Mouse (Mus musculus) stomach, postnatal 0 days (tissue): ENCODE data around the gene Sema3f. TPM values are rescaled to one million over a fixed set of nuclear protein-coding genes. Genes with fewer than 3 reads are reported as not detected.
A peak's percentile ranks its signal among the peaks of the same experiment; 100 is the strongest.

ENCODE experiments used
- ATAC-seq: fragments of 200-750 bp; cut with Nextera tagmentation; 2 replicates; pipeline ENCODE4 v1.8.0; 2017; ENCODE audit not compliant: low FRiP score, low TSS enrichment
- DNase-seq: peaks from one replicate; pipeline ENCODE4 v3.0.0-alpha.2; 2016; ENCODE audit warnings: low spot score
- H3K27ac ChIP-seq: fragments of 300-500 bp; sonication (generic); replicated peaks from 2 replicates; pipeline ENCODE4 v1.5.1; 2014; ENCODE audit warnings: mild to moderate bottlenecking, control low read depth
- H3K27me3 ChIP-seq: fragments of 300-500 bp; sonication (generic); 2 replicates; pipeline ENCODE4 v1.6.1; 2014; ENCODE audit warnings: low read length; ENCODE audit not compliant: control insufficient read depth, insufficient read depth
- H3K36me3 ChIP-seq: fragments of 300-500 bp; sonication (generic); 2 replicates; pipeline ENCODE4 v1.6.1; 2014; ENCODE audit warnings: low read length, mixed read lengths; ENCODE audit not compliant: control insufficient read depth, insufficient read depth
- H3K4me1 ChIP-seq: fragments of 300-500 bp; sonication (generic); replicated peaks from 2 replicates; pipeline ENCODE4 v1.6.1; 2014; ENCODE audit warnings: antibody characterized with exemption; ENCODE audit not compliant: control insufficient read depth, insufficient read depth
- H3K4me2 ChIP-seq: fragments of 300-500 bp; sonication (generic); replicated peaks from 2 replicates; pipeline ENCODE4 v1.6.1; 2014; ENCODE audit warnings: low read depth, mild to moderate bottlenecking, control low read depth, moderate library complexity
- H3K4me3 ChIP-seq: fragments of 300-500 bp; sonication (generic); 2 replicates; pipeline ENCODE4 v1.5.1; 2014; ENCODE audit warnings: low read depth, low read length, control low read depth
- H3K9ac ChIP-seq: fragments of 300-500 bp; sonication (generic); 2 replicates; pipeline ENCODE4 v1.6.1; 2014; ENCODE audit warnings: mild to moderate bottlenecking, low read length, control low read depth, mixed read lengths
- H3K9me3 ChIP-seq: fragments of 300-500 bp; sonication (generic); 2 replicates; pipeline ENCODE4 v1.6.1; 2016; ENCODE audit warnings: low read length; ENCODE audit not compliant: control insufficient read depth
- CTCF ChIP-seq: IDR thresholded peaks from 2 replicates; pipeline ENCODE4 v1.5.1; 2016; ENCODE audit warnings: antibody characterized with exemption, low read depth, mild to moderate bottlenecking, moderate library complexity
- EP300 ChIP-seq: optimal IDR thresholded peaks from 2 replicates; pipeline ENCODE3; 2016; ENCODE audit warnings: antibody characterized with exemption
- WGBS: fragments of 180-500 bp; shearing (Covaris S2); extraction: QIAGEN DNeasy Blood & Tissue Kit; methylation state at CpG from one replicate; pipeline ENCODE4 v1.1.7; 2014; 5-methylcytosine and 5-hydroxymethylcytosine counted together
- polyA plus RNA-seq: library from polyadenylated mRNA; unstranded; fragments of >200 nt; fragmentation: Nextera tagmentation; extraction: Ambion mirVana; gene quantifications from 2 replicates; pipeline ENCODE4 v1.2.1, GENCODE M21; 2015

Gene Sema3f
- polyA plus RNA-seq, 1 experiment from 2014 or later: 11.7 TPM

DNA sequence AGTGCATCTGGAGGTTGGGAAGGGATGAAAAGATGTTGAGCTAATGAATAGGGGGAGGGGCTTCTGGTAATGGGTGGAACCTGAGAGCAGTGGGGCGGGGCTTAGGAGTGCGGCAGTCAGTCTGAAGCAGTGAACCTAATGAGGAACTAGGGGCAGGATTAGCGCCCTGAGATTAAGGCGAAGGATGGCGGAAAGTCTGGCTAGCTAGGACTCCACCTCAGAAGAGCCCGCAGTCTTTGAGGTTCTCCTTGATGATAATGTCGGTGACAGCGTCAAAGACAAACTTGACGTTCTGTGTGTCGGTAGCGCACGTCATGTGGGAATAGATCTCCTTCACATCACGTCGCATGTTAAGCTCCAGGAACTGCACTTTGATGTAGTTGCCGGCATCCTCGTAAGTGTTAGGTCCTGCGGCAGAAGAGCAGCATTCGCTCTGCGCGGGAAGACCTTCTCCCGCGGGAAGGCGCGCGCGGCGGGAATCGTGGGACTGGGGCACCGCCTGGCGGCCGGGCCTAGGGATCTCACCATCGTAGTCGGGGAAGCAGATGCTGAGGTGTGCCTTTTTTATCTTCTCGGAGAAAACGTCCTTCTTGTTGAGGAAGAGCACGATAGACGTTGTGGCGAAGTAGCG lies 34.5 kb downstream of the Sema3f start:
- Histone ChIP-seq H3K27me3 (peaks cover 7% of the 10 kb centered on the region; the same call in 1 of the 2 replicates), H3K36me3 (no peaks in the 10 kb centered on the region), H3K27ac (no peak overlapping the region), H3K4me3 (peak overlapping the region; percentile 23), H3K4me1 (no peaks in the 10 kb centered on the region), H3K4me2 (peak overlapping the region; percentile 55), H3K9ac (no peak overlapping the region), H3K9me3 (no peaks in the 10 kb centered on the region)
- ATAC-seq (peak; percentile 58; the same call in 1 of the 2 replicates), DNase-seq (peak; percentile 81)
- whole genome bisulfite sequencing: under 1% methylated on average over 39 of the region's 39 CpGs
- TF ChIP-seq EP300 (no peak), CTCF (peak; percentile 96)

DNA sequence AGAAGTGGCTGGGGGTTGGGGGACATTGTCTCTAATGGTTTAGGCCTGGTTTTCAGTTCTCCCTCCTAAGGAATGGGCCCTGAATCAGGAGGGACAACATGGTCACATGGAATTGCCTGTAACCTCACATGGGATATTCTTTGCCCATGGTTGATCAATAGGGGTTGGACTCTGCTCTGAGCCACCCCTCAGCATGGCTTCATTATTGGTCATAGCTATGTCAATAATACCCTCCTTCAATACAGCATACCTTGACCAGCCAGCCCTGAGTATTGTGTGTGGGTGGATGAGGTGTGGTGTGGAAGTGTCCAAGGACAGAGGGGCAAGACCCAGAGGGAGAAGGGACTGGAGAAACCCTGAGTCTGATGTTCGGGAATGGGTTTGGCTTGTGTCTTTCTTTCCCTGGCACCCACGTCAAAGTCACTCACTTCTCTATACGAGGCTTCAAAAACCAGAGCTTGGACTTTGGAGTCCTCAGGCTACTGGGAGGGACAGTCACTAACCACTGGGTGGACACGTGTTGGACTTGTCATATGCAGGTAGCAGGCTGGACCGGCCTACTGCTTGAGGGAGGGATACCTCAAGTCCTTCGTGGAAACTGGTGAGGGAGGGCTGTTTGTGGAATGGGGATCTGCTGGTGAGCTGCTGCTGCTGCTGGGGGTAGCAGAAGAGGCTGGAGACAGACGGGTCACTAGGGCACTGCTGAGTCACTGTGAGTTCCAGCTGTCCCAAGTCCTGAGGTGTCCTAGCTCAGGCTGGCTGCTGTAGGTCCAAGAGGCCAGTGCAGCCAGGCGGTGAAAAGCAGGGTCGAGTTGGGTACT lies 35.5 kb downstream of the Sema3f start:
- TF ChIP-seq EP300 (no peak), CTCF (no peak)
- no peak overlapping the region for H3K4me3 ChIP-seq
- peak; percentile 42 for DNase-seq
- H3K27me3 ChIP-seq: peaks cover 7% of the 10 kb centered on the region; the same call in 1 of the 2 replicates
- H3K4me1 ChIP-seq: no peaks in the 10 kb centered on the region
- no peaks in the 10 kb centered on the region for H3K36me3 ChIP-seq
- no peak overlapping the region for H3K27ac ChIP-seq
- 65% methylated on average over 9 of the region's 9 CpGs for WGBS
- no peak overlapping the region for H3K9ac ChIP-seq
- H3K4me2 ChIP-seq: no peak overlapping the region; the same call in 1 of the 2 replicates
- no peaks in the 10 kb centered on the region for H3K9me3 ChIP-seq
- peak; percentile 68 for ATAC-seq

DNA sequence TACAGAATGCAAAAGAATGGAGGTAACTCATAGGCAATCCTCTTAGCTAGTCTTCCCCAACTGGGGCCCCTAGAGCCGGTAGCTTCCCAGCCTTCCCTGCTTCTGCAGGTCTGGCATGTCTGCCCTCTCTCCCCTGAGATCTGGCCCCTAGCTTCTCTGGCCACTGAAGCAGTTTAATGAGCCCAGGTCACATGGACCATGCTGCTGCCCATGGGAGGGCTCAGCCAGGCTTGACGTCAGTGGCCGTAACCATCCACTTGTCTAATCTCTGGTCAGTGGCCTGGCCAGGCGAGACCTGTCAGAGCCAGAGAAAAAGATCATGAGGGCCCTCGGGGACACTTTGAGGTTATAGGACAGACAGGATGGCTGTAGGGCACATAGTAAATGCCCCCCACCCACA lies 40.0 kb downstream of the Sema3f start:
- H3K36me3 ChIP-seq: no peaks in the 10 kb centered on the region
- whole genome bisulfite sequencing: 74% methylated on average over 5 of the region's 5 CpGs
- no peak for ATAC-seq

DNA sequence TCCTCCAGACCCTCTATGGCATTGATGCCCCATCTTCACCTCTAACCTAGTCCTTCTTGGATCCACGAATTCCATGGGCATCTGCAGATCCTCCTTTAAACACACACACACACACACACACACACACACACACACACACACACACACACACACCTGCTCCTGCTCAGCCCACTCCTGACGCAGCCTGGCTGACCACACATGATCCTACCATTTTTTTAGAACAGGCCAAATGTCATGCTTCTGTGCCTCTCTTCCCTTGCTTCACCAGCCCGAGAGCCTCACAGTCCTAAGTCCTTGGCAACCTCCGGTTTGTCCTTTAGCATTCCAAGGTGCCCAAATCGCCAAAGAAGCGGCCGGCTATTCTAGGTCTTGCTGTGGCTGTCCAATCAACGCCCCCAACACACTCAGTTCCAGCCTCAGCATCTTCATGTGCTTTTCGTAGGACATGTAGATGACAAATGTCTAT lies 40.8 kb downstream of the Sema3f start, which contains the start of gene Slc38a3:
Gene Slc38a3, minus strand, starts transcription at position 51 of the 466 bp plus-strand sequence.
- H3K4me2 ChIP-seq: no peak within 1 kb of the TSS
- no peak for DNase-seq
- 78% methylated on average over 9 of the region's 9 CpGs for WGBS
- no peak for ATAC-seq
- H3K4me3 ChIP-seq: no peak within 1 kb of the TSS
- no peaks in the 10 kb centered on the region for H3K36me3 ChIP-seq
- no peaks in the 10 kb centered on the region for H3K9me3 ChIP-seq
- peaks cover 5% of the 10 kb centered on the region for H3K4me1 ChIP-seq
- no peak within 1 kb of the TSS for H3K27ac ChIP-seq
- no peak for TF ChIP-seq EP300
- no peak for TF ChIP-seq CTCF
- no peaks in the 10 kb centered on the region; the same call in 1 of the 2 replicates for H3K27me3 ChIP-seq
- no peak within 1 kb of the TSS for H3K9ac ChIP-seq

More for the DNA sequence above, 40.0 kb downstream of the Sema3f start:
- Histone ChIP-seq H3K27ac (no peak overlapping the region), H3K4me3 (no peak overlapping the region), H3K9me3 (no peaks in the 10 kb centered on the region), H3K27me3 (no peaks in the 10 kb centered on the region; the same call in 1 of the 2 replicates), H3K4me2 (no peak overlapping the region), H3K9ac (no peak overlapping the region), H3K4me1 (peaks cover 5% of the 10 kb centered on the region)
- TF ChIP-seq EP300 (no peak), CTCF (no peak)
- no peak for DNase-seq

DNA sequence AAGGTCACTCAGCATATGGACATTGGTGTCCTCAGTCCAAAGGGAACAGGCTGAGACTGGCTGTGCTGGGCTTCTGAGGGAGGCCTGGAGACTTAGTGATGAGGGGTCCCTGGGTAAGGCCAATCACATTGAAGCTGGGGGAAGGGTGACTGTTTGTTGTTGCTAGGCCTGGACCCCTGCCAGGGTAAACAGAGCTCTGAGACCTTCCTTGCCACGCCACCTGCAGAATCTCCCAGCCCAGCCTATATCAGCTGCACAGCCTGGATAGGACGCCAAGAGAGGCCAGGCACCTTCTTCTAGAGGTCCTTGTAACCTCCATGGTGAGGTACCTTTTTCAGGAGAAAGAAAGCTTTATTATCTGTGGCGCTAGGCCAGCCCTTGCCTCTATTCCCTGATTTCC lies 41.4 kb downstream of the Sema3f start:
- Histone ChIP-seq H3K27me3 (no peaks in the 10 kb centered on the region; the same call in 1 of the 2 replicates), H3K4me1 (peaks cover 5% of the 10 kb centered on the region), H3K9me3 (no peaks in the 10 kb centered on the region), H3K4me2 (no peak overlapping the region), H3K27ac (no peak overlapping the region), H3K36me3 (no peaks in the 10 kb centered on the region), H3K4me3 (no peak overlapping the region), H3K9ac (no peak overlapping the region)
- TF ChIP-seq CTCF (no peak), EP300 (no peak)
- WGBS: 55% methylated on average over 3 of the region's 3 CpGs
- DNase-seq: no peak
- ATAC-seq: no peak

DNA sequence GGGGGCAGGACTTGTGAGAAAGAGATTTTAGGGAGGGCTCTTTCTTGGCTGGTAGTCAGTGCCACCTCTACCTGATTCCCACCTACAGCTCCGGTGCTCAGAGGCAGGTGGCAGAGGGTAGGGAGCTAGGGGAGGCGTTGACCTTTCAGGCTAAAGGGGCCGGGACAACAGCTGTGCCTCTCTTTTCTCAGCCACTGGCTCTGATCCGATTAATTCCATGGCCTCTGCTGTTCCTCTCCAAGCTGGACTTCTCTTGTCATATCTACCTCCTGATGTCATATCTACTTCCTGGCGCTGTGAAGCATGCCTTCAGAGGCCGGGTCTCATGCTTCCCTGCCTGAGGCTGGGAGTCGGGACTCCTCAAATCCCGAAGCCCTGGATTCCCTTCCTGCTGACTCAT lies 42.3 kb downstream of the Sema3f start:
- TF ChIP-seq CTCF: no peak
- no peak for TF ChIP-seq EP300
- Histone ChIP-seq H3K4me2 (no peak overlapping the region), H3K9ac (no peak overlapping the region), H3K4me1 (peaks cover 5% of the 10 kb centered on the region), H3K36me3 (no peaks in the 10 kb centered on the region), H3K27me3 (no peaks in the 10 kb centered on the region; the same call in 1 of the 2 replicates), H3K4me3 (no peak overlapping the region), H3K9me3 (no peaks in the 10 kb centered on the region), H3K27ac (no peak overlapping the region)
- ATAC-seq (no peak), DNase-seq (no peak)
- WGBS: 58% methylated on average over 8 of the region's 8 CpGs
